Mouse (Mus musculus) layer of hippocampus, postnatal 36 days (tissue): Measurements from ENCODE around the gene Hivep3. TPM values are rescaled to one million over a fixed set of nuclear protein-coding genes. Genes with fewer than 3 reads are reported as not detected.
A peak's percentile ranks its signal among the peaks of the same experiment; 100 is the strongest.

ENCODE experiments used
- DNase-seq, 2 experiments: peaks; one replicate each; pipeline ENCODE4 v3.0.0; 2022
- total RNA-seq, 2 experiments: library from RNA; stranded (reverse); gene quantifications; 2 replicates each; pipeline ENCODE4 v1.2.3; 2021

Hivep3 gene
- total RNA-seq, 2 experiments from 2014 or later: 49.0 to 52.0 TPM

DNA sequence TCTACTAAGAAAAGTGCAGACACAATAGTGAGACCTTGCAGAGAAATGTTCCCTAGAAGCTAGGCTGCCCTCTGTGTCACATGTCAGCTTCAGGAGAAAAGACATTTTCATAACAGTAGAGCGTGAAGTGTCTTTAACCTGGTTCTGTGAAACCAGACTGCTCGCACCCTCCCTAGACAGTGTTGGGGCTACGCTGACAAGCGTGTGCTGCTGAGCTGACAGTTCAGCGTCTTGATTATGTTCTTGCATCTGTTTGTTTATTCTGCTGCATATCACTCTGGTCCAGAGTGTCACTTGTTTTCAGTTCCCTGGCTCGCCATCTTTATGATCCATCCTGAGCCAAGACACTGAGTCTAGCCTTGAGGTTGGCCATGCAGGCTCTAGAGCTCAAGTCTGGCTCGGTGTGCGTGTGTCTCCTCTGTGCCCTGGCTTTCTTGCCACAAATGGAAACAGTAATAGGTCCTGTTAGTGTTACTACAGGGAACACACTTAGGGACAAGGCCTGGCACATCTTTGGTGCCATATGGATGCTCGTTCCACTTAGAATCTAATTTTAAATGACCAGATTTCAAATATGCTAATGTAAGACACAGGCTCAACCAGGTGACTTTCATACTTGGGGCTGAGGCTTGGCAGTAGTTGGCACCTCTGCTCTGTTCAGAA lies 28.0 kb downstream of the Hivep3 start:
- DNase-seq: no peak

DNA sequence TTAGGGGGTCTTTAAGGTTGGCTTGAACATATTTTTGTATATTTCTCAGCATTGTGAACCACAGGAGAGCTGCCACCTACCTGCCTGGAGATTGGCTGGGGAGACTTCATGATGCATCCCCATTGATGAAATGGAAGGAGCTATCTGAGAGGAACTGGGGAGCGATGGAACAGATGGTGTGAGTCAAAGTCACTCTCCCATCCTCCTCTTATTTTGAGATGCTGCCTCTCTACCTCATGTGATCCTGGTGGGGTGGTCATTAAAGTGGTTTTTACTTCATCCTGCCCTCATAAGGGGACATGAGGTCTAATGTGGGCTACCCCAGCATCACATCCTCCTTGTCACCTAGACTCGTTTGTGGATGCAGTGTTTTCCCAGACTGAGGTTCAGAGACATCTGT lies 28.6 kb downstream of the Hivep3 start:
- DNase-seq: no peak

- DNase-seq: no peak
Measured at GRCm38 (mm10) chr4:119768046-119768445, 34.5 kb downstream of the Hivep3 start.

DNA sequence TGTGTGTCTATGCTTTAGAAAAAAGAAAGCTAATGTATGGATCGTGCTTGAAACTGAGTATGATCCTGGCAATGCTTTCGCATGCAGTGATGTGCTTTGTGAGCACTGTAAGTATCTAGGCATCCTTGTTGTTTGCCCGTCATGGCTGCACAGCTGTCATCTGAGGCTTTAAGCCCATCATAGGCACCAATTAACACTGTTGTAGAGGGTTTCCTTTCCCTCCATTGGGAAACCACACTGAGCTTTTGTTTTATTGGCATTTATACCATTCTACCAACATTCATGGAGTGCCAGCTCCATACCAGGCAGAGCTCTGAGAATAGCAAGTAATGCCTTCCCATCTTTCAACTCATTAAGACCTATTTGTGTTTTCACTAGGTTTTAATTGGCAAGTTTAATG lies 42.3 kb downstream of the Hivep3 start:
- DNase-seq: no peak

- DNase-seq: no peak
Measured at GRCm38 (mm10) chr4:119777146-119777545, 43.6 kb downstream of the Hivep3 start.

DNA sequence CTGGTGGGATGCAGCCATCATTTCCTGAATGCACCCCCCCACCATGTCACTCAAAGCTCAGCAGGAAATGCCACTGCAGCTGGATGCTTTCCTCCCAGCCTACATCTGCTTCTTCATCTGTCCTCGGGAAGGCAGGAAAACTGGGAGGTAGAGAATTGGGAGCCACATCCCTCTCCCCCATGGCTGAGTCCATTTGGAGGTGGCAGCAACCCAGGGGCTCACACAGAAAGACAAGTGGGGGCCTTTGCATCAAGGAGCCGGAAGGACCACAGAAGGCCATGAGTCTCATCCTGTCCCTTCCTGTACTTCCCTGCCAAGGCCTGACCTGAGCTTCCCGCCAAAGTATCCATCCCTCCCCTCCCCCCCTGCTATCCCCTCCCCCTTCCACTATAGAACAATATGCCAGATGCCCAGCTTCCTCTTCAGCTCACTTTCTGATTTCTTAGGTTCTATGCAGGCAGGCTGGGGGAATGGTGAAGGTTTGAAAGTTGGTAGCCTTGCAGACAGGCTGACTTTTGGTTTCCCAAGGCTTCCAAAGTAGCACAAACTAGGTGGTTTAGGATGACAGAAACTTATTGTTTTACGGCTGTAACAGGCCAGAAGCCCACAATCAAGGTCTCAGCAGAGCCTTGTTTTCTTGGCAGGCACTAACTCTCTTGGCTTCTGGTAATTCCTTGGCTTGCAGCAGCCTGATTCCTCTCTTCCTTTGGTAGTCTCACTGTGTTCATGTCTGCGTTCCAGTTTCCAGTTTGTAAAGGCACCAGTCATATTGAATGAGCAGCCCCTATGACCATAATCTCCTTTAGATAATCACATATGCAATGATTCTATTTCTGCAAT lies 46.2 kb downstream of the Hivep3 start:
- DNase-seq: no peak

DNA sequence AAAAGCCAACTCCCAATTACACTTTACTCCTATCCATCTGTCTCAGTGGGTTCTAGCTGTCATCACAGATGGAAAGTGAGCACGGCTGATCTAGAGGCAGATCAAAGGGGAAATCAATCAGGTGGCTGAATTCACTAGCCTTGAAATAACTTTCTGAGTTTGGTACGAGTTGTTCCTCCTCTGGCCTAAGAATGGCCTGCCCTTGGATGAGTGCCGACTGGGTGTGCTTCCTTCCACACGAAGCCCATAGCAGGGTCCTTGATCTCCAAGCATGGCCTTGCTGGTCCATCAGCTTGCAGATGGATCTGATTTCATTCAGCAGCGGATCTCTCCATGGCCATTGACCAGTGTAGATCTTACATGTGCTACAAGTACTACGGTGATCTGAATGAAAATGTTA lies 47.3 kb downstream of the Hivep3 start:
- no peak for DNase-seq

DNA sequence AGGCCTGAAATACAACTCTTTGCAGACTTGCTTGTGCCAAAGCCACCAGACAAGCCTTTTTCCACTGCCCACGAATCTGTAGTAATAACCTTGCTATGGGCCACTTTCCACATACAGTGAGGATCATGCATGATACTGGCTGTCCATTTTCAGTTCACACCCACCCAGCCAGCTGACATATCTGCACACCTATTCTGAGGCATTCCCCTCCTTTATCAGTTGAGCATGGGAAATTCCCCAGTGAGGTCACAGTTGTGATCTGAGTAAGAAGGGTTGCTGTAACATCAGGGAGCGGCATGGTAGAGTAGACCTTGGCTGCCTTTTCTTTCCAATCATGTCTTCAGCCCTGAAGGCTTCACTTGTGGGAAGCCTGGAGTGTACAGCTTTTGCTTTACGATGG lies 51.4 kb downstream of the Hivep3 start:
- DNase-seq: no peak

DNA sequence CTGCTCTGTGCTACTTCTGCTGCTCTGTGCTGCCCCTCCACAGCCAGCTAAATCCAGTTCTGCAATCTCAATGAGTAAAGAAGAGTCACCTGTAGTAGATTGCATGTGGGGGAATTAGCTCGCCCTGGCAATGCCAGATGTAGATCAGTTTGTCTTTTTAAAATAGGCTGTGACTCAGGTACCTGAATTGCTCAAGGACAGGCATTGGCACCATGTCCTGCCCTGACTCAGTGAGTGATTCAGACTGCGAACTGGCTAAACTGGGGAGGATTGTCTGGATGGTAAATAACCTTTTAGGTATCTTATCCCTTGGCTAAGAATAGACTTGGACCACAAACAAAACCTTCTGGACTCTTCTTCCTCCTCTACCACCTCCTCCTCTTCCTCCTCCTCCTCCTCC lies 52.7 kb downstream of the Hivep3 start:
- no peak for DNase-seq

DNA sequence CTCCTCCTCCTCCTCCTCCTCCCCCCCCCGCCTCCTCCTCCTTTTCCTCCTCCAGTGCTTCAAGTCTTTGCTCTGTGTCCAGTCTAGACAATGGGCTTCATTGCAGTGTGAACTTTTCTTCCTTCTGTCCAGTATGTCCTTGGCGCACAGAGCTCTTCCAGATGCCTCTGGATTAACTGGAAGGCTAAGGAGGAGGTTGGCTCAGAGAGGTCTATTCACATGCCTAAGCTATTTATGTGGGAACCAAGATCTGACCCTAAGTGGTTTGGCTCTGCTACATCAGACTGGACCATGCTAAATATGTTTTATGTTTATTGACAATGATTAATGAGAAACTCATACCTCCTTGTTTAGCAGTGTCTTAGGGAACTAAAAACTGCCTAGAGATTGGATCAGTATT lies 53.1 kb downstream of the Hivep3 start:
- DNase-seq: no peak

DNA sequence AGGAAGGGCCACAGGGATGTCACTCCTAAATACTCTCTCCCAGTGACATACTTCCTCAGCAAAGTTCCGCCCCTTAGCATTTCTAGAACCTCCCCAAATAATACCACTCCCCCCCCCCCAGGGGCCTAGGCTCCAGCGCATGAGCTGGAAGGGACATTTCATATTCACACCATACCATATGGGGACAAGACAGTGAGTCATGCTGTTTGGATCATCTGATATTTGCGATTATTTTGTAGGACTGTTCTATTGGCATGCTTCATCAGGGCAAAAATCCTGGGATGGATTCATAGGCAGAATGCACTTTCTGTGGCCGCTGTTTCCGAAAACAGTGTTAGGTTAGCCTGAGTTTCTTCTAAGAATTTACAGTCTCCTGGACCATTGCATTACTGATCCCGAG lies 55.2 kb downstream of the Hivep3 start:
- DNase-seq: no peak

- DNase-seq: no peak
Measured at GRCm38 (mm10) chr4:119789495-119790148, 56.0 kb downstream of the Hivep3 start.

DNA sequence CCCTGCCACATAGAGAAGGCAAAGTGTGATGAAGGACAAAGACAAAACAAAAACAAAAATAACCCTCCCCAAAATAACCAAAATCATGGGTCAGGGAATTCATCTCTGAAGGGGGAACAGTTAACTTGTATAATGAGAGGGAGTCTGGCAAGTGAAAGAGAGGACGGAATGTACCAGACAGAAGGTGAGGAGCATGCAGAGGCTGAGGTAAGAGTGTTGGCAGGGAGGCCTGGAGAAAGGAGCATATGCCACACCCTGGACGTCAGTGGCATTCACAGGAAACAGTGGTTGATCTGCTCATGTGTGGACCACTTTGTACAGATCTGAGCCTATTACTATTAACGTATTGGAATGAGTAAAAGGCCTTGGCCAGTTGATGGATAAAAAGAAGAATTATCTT lies 65.3 kb downstream of the Hivep3 start:
- no peak for DNase-seq

DNA sequence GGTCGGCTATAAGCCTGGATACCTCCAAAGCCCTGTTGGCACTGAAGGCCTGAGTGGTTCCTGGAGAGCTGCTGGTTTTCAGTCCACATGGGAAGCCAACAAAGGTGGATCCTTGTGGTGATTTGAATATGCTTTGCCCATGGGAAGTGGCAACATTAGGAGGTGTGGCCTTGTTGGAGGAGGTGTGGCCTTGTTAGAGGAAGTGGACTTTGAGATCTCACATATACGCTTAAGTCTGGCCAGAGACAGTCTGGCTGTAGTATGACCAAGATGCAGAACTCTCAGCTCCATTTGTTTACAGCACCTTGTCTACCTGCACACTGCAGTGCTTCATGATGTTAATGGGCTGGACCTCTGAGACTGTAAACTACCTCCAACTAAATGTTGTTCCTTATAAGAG lies 73.0 kb downstream of the Hivep3 start:
- DNase-seq: no peak

DNA sequence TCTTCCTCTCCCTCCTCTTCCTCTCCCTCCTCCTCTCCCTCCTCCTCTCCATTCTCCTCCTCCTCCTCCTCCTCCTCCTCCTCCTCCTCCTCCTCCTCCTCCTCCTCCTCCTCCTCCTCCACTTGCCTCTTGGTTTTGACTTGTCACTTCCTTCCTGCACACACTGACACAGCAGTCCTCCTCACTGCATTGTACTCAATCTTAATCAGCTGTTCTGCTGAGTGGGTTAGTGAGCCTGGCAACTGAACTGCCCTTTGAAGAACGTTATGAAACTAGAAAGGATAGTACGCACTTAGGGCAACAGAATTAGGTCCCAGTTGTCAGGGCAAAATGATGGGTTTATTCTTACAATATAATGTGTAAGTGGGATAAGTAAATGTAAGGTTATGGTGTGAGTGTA lies 73.8 kb downstream of the Hivep3 start:
- no peak for DNase-seq

DNA sequence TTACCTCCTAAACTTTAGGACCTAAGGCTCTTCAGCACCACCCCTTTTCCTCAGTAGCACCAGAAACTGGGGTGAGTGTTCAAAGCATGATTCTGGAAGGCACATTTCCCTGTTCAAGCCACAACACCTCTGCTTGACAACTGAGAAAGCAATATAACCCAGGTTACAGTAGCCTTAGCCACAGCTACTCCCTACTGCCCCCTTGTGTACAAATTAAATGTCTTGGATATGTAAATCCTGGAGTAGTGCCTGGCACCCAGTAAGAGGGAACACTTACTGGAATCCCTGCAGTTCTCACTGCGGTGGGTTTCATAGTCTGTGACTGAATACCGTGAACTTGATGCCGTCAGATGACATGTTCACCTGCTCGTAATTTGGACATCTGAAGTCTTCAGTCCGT lies 75.7 kb downstream of the Hivep3 start:
- DNase-seq: no peak

- peak; percentile 28 to 32 for DNase-seq
Measured at GRCm38 (mm10) chr4:119812775-119813174, 79.2 kb downstream of the Hivep3 start.

GRCm38 (mm10) chr4:119813500-119814184 lies 80.1 kb downstream of the Hivep3 start:
- DNase-seq: no peak

DNA sequence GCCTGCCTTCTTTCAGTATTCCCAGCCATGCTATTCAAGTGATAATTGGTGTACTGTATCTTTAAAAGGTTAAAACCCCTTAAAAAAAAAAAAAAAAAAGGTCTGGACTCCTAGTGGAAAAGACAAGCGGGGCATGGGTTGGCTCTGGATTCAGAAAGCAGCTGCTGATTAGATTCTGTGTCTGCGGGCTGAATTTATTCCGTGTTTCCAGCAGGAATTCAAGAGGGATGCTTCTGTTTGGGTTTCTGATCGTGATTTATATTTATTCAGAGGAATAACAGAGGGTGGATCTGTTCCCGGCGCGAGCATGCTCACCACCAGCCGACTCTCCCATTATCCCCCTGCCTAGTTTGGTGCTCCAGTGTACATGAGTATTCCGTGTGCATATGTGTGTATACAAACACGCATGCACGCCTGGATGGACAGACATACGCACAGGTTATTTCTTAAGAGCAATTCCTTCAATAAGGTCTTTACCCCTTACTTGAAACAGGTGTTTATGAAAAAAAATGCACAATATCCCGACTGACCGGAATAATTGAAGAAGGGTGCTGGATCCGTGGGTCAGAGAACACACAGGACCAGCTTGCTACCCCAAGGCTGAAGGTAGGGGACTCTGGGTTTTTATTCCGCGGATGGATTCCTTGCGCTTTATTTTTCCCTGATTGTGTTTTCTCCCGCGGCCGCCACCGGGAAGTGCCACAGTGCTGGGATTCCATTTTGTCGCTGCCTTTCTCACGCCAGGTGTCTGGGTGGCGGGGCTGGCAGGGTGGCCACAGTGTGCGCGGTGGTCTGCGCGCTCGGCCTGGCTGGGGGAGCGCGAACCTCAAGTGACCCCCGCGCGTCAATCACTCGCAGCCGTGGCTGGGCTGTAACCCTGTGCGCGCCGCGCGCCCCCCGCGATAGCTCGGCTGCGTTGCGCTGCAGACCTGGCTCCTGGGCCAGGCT lies 80.9 kb downstream of the Hivep3 start:
- peak; percentile 46 to 56 for DNase-seq

DNA sequence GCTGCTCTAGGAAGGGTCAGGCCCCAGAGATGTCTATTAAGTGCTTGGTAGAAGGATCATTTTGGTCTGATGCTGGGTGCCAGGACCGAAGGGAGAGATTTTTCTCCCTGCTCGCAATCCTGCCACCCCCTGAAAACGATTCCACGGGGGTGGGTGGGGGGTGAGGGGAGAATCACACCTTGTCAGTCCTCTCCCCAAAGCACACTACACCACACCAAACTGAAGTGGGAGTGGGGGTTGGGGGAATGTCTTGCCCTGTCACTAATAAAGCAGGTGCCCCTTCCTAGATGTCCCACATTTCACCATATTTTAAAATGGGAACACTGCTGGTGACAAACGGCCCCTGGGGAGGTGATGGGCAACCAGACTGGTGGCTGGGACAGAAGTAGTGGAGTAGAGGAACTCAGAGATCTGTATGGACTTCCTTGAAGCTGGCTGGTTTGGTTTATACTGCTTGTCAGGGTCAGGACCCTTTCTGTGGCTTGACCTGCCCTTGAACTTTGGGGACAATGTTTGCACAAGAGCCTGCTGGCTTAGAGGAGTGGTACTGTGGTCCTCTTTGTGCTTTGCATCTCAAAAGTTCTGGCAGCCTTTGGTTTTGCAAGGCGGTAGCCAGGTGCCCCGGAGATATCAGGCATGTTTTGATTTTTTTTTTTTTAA lies 81.7 kb downstream of the Hivep3 start:
- DNase-seq: no peak

DNA sequence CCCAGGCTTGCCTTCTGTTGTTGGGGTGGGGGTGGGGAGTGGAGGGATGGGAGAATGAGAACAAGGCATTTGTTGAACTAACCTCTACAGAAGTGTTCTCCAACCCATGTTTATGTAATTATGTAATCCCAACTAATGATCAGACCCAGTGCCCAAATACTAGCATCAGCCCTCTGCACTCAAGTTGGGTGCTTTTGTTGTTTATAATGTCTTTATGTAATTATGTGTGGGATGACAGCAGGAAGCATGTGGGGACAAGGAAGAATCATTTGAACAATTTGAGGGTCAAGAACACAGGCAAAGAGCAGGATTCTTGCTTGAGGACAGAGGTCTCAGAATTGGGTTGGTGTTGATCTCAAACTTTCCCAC lies 82.2 kb downstream of the Hivep3 start:
- no peak for DNase-seq
